Comparison of ENCODE assay signal across 14 mouse cellular contexts in the genomic region with DNA sequence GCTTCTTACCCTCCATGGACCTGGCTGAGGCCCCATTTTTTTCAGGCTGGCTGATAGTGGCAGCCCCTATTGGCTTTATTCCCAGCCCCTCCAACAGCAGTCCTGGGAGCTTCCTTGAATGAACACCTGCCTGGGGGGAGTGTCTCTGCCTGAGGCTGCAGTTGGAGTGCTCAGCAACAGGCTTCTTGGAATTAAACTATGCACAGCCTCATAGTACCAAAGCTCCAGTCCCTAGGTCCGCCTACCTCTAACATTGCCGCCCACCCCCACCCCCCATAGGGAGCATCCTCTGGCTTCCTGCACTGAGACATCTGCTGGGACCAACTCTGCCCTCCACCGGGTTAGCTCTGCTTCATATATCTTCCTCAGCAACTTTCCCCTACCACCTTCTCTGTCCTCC.
"Had no signal": no experiment of that assay in that cellular context is flagged by ENCODE, and none has a peak within 500 bp of the region (broad histone marks: within the 10 kb centered on the region; RNA-seq: fewer than 3 reads in every experiment).

No protein-coding gene starts in this region.

- H3K4me3 ChIP-seq: layer of hippocampus, adult 2 months; left cerebral cortex, adult 2 months; liver, embryonic 12.5 days; neural tube, embryonic 12.5 days; stomach, embryonic 15.5 days had no signal

- DNase-seq: kidney, adult 8-10 months; kidney, postnatal 10 days; kidney, postnatal 4 days; lung, postnatal 36 days; midbrain, embryonic 14.5 days; thymus, adult 2 months; thymus, postnatal 25 days had no signal

- H3K27ac ChIP-seq: layer of hippocampus, adult 2 months; left cerebral cortex, adult 2 months; liver, embryonic 12.5 days; neural tube, embryonic 12.5 days; stomach, embryonic 15.5 days had no signal

- H3K9ac ChIP-seq: liver, embryonic 12.5 days; neural tube, embryonic 12.5 days; stomach, embryonic 15.5 days had no signal

- H3K4me2 ChIP-seq: liver, embryonic 12.5 days; neural tube, embryonic 12.5 days; stomach, embryonic 15.5 days had no signal

- H3K36me3 ChIP-seq: liver, embryonic 12.5 days; neural tube, embryonic 12.5 days; stomach, embryonic 15.5 days had no signal

- ATAC-seq: inflammation-experienced regulatory T-cells, adult 6 months; intestine, postnatal 0 days; liver, embryonic 12.5 days had no signal

- H3K9me3 ChIP-seq: liver, embryonic 12.5 days; neural tube, embryonic 12.5 days; stomach, embryonic 15.5 days had no signal
